Mouse (Mus musculus): Measurements from ENCODE around the gene Nxnl2.

GRCm38 (mm10) chr13:51128417-51128816 lies 42.4 kb upstream of the Nxnl2 start:
- TF ChIP-seq CTCF (IDR thresholded peaks at IDR 0.05; ENCODE audit: control insufficient read depth, insufficient read depth, low read length), result no peak
- no peak for TF ChIP-seq POLR2A (IDR thresholded peaks at IDR 0.05; ENCODE audit: borderline replicate concordance, control insufficient read depth, low read depth, low read length)

Measured in bone marrow, adult 2 months (tissue).